Mouse (Mus musculus): Measurements from ENCODE around the gene A930017K11Rik. TPM values are rescaled to one million over a fixed set of nuclear protein-coding genes. Genes with fewer than 3 reads are reported as not detected.

Gene A930017K11Rik
- total RNA-seq (2021), result not detected

GRCm38 (mm10) chr17:25951803-25952623 lies at the start of gene A930017K11Rik:
A930017K11Rik (minus strand) TSS chr17:25952565.
- intact Hi-C loops (cut with DNase I), result no loop called here
- no peak for DNase-seq

- intact Hi-C loops (cut with DNase I), result no loop called here
- no peak for DNase-seq
Observed at GRCm38 (mm10) chr17:25998425-25998824, 46.1 kb upstream of the A930017K11Rik start.

GRCm38 (mm10) chr17:25993489-25993888 lies 41.1 kb upstream of the A930017K11Rik start:
- no peak for DNase-seq
- intact Hi-C loops (cut with DNase I), result no loop called here

GRCm38 (mm10) chr17:25992274-25992673 lies 39.9 kb upstream of the A930017K11Rik start:
- intact Hi-C loops (cut with DNase I), result no loop called here
- DNase-seq, result no peak

GRCm38 (mm10) chr17:25990331-25990730 lies 38.0 kb upstream of the A930017K11Rik start:
- no peak for DNase-seq
- intact Hi-C loops (cut with DNase I), result no loop called here

GRCm38 (mm10) chr17:25985306-25986294 lies 33.2 kb upstream of the A930017K11Rik start, which contains the start of gene Capn15:
Capn15 (minus strand) TSS chr17:25985796.
- intact Hi-C loops (cut with DNase I), result no loop called here
- DNase-seq, result peak; percentile 94

GRCm38 (mm10) chr17:25984556-25985305 lies 32.4 kb upstream of the A930017K11Rik start:
- intact Hi-C loops (cut with DNase I), result no loop called here
- no peak for DNase-seq

- intact Hi-C loops (cut with DNase I), result no loop called here
- no peak for DNase-seq
Observed at GRCm38 (mm10) chr17:25984066-25984465, 31.7 kb upstream of the A930017K11Rik start.

GRCm38 (mm10) chr17:25982913-25983312 lies 30.5 kb upstream of the A930017K11Rik start:
- intact Hi-C loops (cut with DNase I), result no loop called here
- DNase-seq, result no peak

GRCm38 (mm10) chr17:25980854-25981253 lies 28.5 kb upstream of the A930017K11Rik start:
- DNase-seq, result peak; percentile 68
- intact Hi-C loops (cut with DNase I), result no loop called here

GRCm38 (mm10) chr17:25979829-25980738 lies 27.7 kb upstream of the A930017K11Rik start:
- no peak for DNase-seq
- intact Hi-C loops (cut with DNase I), result no loop called here

- intact Hi-C loops (cut with DNase I), result no loop called here
Observed at GRCm38 (mm10) chr17:25970954-25971707, 18.8 kb upstream of the A930017K11Rik start.

GRCm38 (mm10) chr17:25970448-25970847 lies 18.1 kb upstream of the A930017K11Rik start:
- DNase-seq, result no peak
- intact Hi-C loops (cut with DNase I), result no loop called here

More at GRCm38 (mm10) chr17:25970954-25971707, 18.8 kb upstream of the A930017K11Rik start:
- no peak for DNase-seq

GRCm38 (mm10) chr17:25968176-25968575 lies 15.8 kb upstream of the A930017K11Rik start:
- no peak for DNase-seq
- intact Hi-C loops (cut with DNase I), result no loop called here

GRCm38 (mm10) chr17:25967652-25968051 lies 15.3 kb upstream of the A930017K11Rik start:
- DNase-seq, result no peak
- intact Hi-C loops (cut with DNase I), result no loop called here

GRCm38 (mm10) chr17:25964271-25964670 lies 11.9 kb upstream of the A930017K11Rik start:
- intact Hi-C loops (cut with DNase I), result no loop called here

GRCm38 (mm10) chr17:25962413-25962905 lies 10.1 kb upstream of the A930017K11Rik start:
- no peak for DNase-seq
- intact Hi-C loops (cut with DNase I), result no loop called here

More at GRCm38 (mm10) chr17:25964271-25964670, 11.9 kb upstream of the A930017K11Rik start:
- DNase-seq, result no peak

- intact Hi-C loops (cut with DNase I), result no loop called here
- no peak for DNase-seq
Observed at GRCm38 (mm10) chr17:25961566-25961965, 9.2 kb upstream of the A930017K11Rik start.

All from left cerebral cortex, postnatal 4 days (tissue).